Mouse (Mus musculus) layer of hippocampus, adult 18-20 months (tissue): ENCODE results near the gene Sfrp5. TPM values are rescaled to one million over a fixed set of nuclear protein-coding genes. Genes with fewer than 3 reads are reported as not detected.

Experiments
- DNase-seq, 2 experiments: peaks; one replicate each; pipeline ENCODE4 v3.0.0; 2022; ENCODE audit warnings: low spot score in 2 of 2
- long read RNA-seq: library from polyadenylated mRNA; stranded (forward); transcript quantifications from one replicate; pipeline ENCODE4 v2.0.0, GENCODE M21; 2021
- total RNA-seq, 2 experiments: library from RNA; stranded (reverse); gene quantifications; 2 replicates each; pipeline ENCODE4 v1.2.3; 2021

The Sfrp5 gene
- under 1 TPM; 0.23 to 0.42 TPM for total RNA-seq
- long read RNA-seq, partial matches to known transcripts, result 0 of 1 reads
- long read RNA-seq, other reads (novel, unspliced or antisense), result 1 of 1 reads

- DNase-seq, result no peak
These were observed at the start of gene Sfrp5 for GRCm38 (mm10) chr19:42201696-42202381. Gene Sfrp5, minus strand, starts transcription at chr19:42202252.

- no peak for DNase-seq
These were observed 48.2 kb upstream of the Sfrp5 start for GRCm38 (mm10) chr19:42249976-42250914.

- no peak for DNase-seq
These were observed 45.5 kb upstream of the Sfrp5 start, which contains the start of gene Golga7b for GRCm38 (mm10) chr19:42247519-42247918. Gene Golga7b, plus strand, starts transcription at chr19:42247574.

- DNase-seq, result no peak
These were observed 44.6 kb upstream of the Sfrp5 start for GRCm38 (mm10) chr19:42246626-42247025.

GRCm38 (mm10) chr19:42243401-42243800 is 41.3 kb upstream of the Sfrp5 start:
- no peak for DNase-seq

GRCm38 (mm10) chr19:42240881-42241280 is 38.8 kb upstream of the Sfrp5 start:
- no peak for DNase-seq

GRCm38 (mm10) chr19:42238341-42238715 is 36.3 kb upstream of the Sfrp5 start:
- no peak for DNase-seq

- DNase-seq, result no peak
These were observed 35.7 kb upstream of the Sfrp5 start for GRCm38 (mm10) chr19:42237602-42238340.

GRCm38 (mm10) chr19:42230986-42231385 is 28.9 kb upstream of the Sfrp5 start:
- DNase-seq, result no peak

GRCm38 (mm10) chr19:42230288-42230568 is 28.2 kb upstream of the Sfrp5 start:
- no peak for DNase-seq

- no peak for DNase-seq
These were observed 27.6 kb upstream of the Sfrp5 start for GRCm38 (mm10) chr19:42229499-42230287.

- no peak for DNase-seq
These were observed 24.4 kb upstream of the Sfrp5 start for GRCm38 (mm10) chr19:42226451-42226850.

- peak; percentile 40 to 67 for DNase-seq
These were observed 15.3 kb upstream of the Sfrp5 start for GRCm38 (mm10) chr19:42217374-42217763.

GRCm38 (mm10) chr19:42216699-42217373 is 14.8 kb upstream of the Sfrp5 start:
- DNase-seq, result no peak

GRCm38 (mm10) chr19:42214601-42215000 is 12.5 kb upstream of the Sfrp5 start:
- DNase-seq, result no peak

- no peak for DNase-seq
These were observed 9.9 kb upstream of the Sfrp5 start for GRCm38 (mm10) chr19:42211936-42212335.

GRCm38 (mm10) chr19:42209976-42210375 is 7.9 kb upstream of the Sfrp5 start:
- no peak for DNase-seq

- no peak for DNase-seq
These were observed 7.4 kb upstream of the Sfrp5 start for GRCm38 (mm10) chr19:42209485-42209884.

GRCm38 (mm10) chr19:42205201-42205600 is 3.1 kb upstream of the Sfrp5 start:
- no peak for DNase-seq

GRCm38 (mm10) chr19:42204306-42204705 is 2.3 kb upstream of the Sfrp5 start:
- no peak for DNase-seq
